Mouse (Mus musculus) thymus, postnatal 10 days (tissue): ENCODE results near the gene Mymx.
"Not testable (repeated sequence)": the region's sequence is repeated elsewhere in the genome, so short reads cannot be mapped to it uniquely, and the experiment has no call there.

Source experiments
- DNase-seq, 2 experiments: peaks; one replicate each; pipeline ENCODE4 v3.0.0; 2021; ENCODE audit warnings: low spot score in 2 of 2

The Mymx gene

GRCm38 (mm10) chr17:45601877-45602304 lies at the start of gene Mymx:
Gene Mymx (minus strand): TSS chr17:45602102.
- no peak for DNase-seq

GRCm38 (mm10) chr17:45644185-45644584 lies 42.3 kb upstream of the Mymx start:
- no peak for DNase-seq

GRCm38 (mm10) chr17:45642701-45643100 lies 40.8 kb upstream of the Mymx start:
- DNase-seq = peak; percentile 58 to 87

GRCm38 (mm10) chr17:45641981-45642380 lies 40.1 kb upstream of the Mymx start:
- DNase-seq = no peak

GRCm38 (mm10) chr17:45638596-45639295 lies 36.8 kb upstream of the Mymx start:
- peak; percentile 74 to 82 for DNase-seq

GRCm38 (mm10) chr17:45634033-45634432 lies 32.1 kb upstream of the Mymx start:
- DNase-seq = no peak

GRCm38 (mm10) chr17:45631940-45632339 lies 30.0 kb upstream of the Mymx start:
- no peak for DNase-seq

- no peak for DNase-seq
Measured at GRCm38 (mm10) chr17:45630992-45631391, 29.1 kb upstream of the Mymx start.

GRCm38 (mm10) chr17:45629861-45630694 lies 28.2 kb upstream of the Mymx start:
- DNase-seq = peak; percentile 68 to 90

GRCm38 (mm10) chr17:45628885-45629855 lies 27.3 kb upstream of the Mymx start:
- DNase-seq = no peak

- DNase-seq = no peak
Measured at GRCm38 (mm10) chr17:45628160-45628559, 26.3 kb upstream of the Mymx start.

GRCm38 (mm10) chr17:45626577-45627134 lies 24.8 kb upstream of the Mymx start:
- peak; percentile 69 to 86 for DNase-seq

- DNase-seq = not testable (repeated sequence)
Measured at GRCm38 (mm10) chr17:45623425-45623824, 21.5 kb upstream of the Mymx start.

GRCm38 (mm10) chr17:45619386-45620256 lies 17.7 kb upstream of the Mymx start:
- DNase-seq = peak; percentile 47 to 61

GRCm38 (mm10) chr17:45618941-45619385 lies 17.1 kb upstream of the Mymx start:
- peak; percentile 57 to 67 for DNase-seq

GRCm38 (mm10) chr17:45617655-45618054 lies 15.8 kb upstream of the Mymx start:
- DNase-seq = no peak

GRCm38 (mm10) chr17:45616679-45617078 lies 14.8 kb upstream of the Mymx start:
- no peak for DNase-seq

GRCm38 (mm10) chr17:45616046-45616650 lies 14.2 kb upstream of the Mymx start:
- DNase-seq = no peak

- no peak for DNase-seq
Measured at GRCm38 (mm10) chr17:45612921-45613320, 11.0 kb upstream of the Mymx start.

- DNase-seq = no peak
Measured at GRCm38 (mm10) chr17:45612008-45612407, 10.1 kb upstream of the Mymx start.
